Mouse (Mus musculus) myocyte (in vitro differentiated cells): ENCODE results near the gene Calml4. TPM values are rescaled to one million over a fixed set of nuclear protein-coding genes. Genes with fewer than 3 reads are reported as not detected.

ENCODE experiments used
- H3K27me3 ChIP-seq: one replicate; pipeline ENCODE4 v1.6.1; 2011; ENCODE audit not compliant: control insufficient read depth, insufficient read depth, insufficient read length
- H3K36me3 ChIP-seq: one replicate; pipeline ENCODE4 v1.6.1; 2011; ENCODE audit not compliant: control insufficient read depth, insufficient read depth
- H3K4me2 ChIP-seq: one replicate; pipeline ENCODE4 v1.6.1; 2011; ENCODE audit warnings: low read depth, control low read depth
- H3K4me3 ChIP-seq: one replicate; pipeline ENCODE4 v1.5.1; 2011; ENCODE audit warnings: mild to moderate bottlenecking, control low read depth, moderate library complexity
- H3K79me2 ChIP-seq: one replicate; pipeline ENCODE4 v1.6.1; 2011; ENCODE audit not compliant: control insufficient read depth, insufficient read depth
- H3ac ChIP-seq: one replicate; pipeline ENCODE4 v1.6.1; 2011; ENCODE audit not compliant: control insufficient read depth, insufficient read length
- CEBPB ChIP-seq: IDR thresholded peaks from 2 replicates; pipeline ENCODE4 v1.6.1; 2011; ENCODE audit warnings: mild to moderate bottlenecking, moderate library complexity; ENCODE audit not compliant: poor library complexity, insufficient read depth, severe bottlenecking
- E2F4 ChIP-seq: IDR thresholded peaks from one replicate; pipeline ENCODE4 v1.6.1; 2011; ENCODE audit warnings: mild to moderate bottlenecking, control low read depth, moderate library complexity; ENCODE audit not compliant: insufficient read depth
- MAX ChIP-seq: IDR thresholded peaks from one replicate; pipeline ENCODE4 v1.6.1; 2011; ENCODE audit warnings: low read depth, mild to moderate bottlenecking, control low read depth
- MYOD1 ChIP-seq, 3 experiments: IDR thresholded peaks; one replicate each; pipeline ENCODE4 v1.6.1; 2011; ENCODE audit warnings: control low read depth in 2 of 3, low read depth in 2 of 3, mild to moderate bottlenecking in 2 of 3, moderate library complexity in 1 of 3; ENCODE audit not compliant: insufficient read length in 2 of 3, control insufficient read depth in 1 of 3
- MYOG ChIP-seq, 3 experiments: IDR thresholded peaks; one replicate each; pipeline ENCODE4 v1.6.1; 2011; ENCODE audit warnings: control low read depth in 2 of 3, low read depth in 2 of 3, mild to moderate bottlenecking in 2 of 3; ENCODE audit not compliant: insufficient read length in 2 of 3, control insufficient read depth in 1 of 3, insufficient read depth in 1 of 3
- POLR2A ChIP-seq: IDR thresholded peaks from one replicate; pipeline ENCODE4 v1.6.1; 2011; ENCODE audit warnings: low read depth, mild to moderate bottlenecking, control low read depth, moderate library complexity; ENCODE audit not compliant: insufficient read length
- POLR2AphosphoS2 ChIP-seq: IDR thresholded peaks from one replicate; pipeline ENCODE4 v1.6.1; 2011; ENCODE audit warnings: low read depth, control low read depth; ENCODE audit not compliant: insufficient read length
- REST ChIP-seq: IDR thresholded peaks from one replicate; pipeline ENCODE4 v1.6.1; 2011; ENCODE audit warnings: mild to moderate bottlenecking, control low read depth, moderate library complexity; ENCODE audit not compliant: insufficient read depth, insufficient read length
- SRF ChIP-seq: IDR thresholded peaks from one replicate; pipeline ENCODE4 v1.6.1; 2011; ENCODE audit warnings: low read depth; ENCODE audit not compliant: control insufficient read depth, insufficient read length
- TCF12 ChIP-seq: IDR thresholded peaks from one replicate; pipeline ENCODE4 v1.6.1; 2011; ENCODE audit warnings: mild to moderate bottlenecking, control low read depth; ENCODE audit not compliant: poor library complexity, insufficient read depth, severe bottlenecking
- TCF3 ChIP-seq: IDR thresholded peaks from one replicate; pipeline ENCODE4 v1.6.1; 2011; ENCODE audit warnings: low read depth, control low read depth; ENCODE audit not compliant: insufficient read length
- USF1 ChIP-seq: IDR thresholded peaks from one replicate; pipeline ENCODE4 v1.6.1; 2011; ENCODE audit warnings: low read depth, mild to moderate bottlenecking, control low read depth, moderate library complexity
- polyA plus RNA-seq: library from polyadenylated mRNA; unstranded; fragments of >200 nt; fragmentation: generic; extraction: Trizol; gene quantifications from one replicate; pipeline ENCODE4 v1.2.1, GENCODE M21; 2012; ENCODE audit warnings: missing spikeins

Gene Calml4
- polyA plus RNA-seq, 1 experiment: 14.0 TPM

DNA sequence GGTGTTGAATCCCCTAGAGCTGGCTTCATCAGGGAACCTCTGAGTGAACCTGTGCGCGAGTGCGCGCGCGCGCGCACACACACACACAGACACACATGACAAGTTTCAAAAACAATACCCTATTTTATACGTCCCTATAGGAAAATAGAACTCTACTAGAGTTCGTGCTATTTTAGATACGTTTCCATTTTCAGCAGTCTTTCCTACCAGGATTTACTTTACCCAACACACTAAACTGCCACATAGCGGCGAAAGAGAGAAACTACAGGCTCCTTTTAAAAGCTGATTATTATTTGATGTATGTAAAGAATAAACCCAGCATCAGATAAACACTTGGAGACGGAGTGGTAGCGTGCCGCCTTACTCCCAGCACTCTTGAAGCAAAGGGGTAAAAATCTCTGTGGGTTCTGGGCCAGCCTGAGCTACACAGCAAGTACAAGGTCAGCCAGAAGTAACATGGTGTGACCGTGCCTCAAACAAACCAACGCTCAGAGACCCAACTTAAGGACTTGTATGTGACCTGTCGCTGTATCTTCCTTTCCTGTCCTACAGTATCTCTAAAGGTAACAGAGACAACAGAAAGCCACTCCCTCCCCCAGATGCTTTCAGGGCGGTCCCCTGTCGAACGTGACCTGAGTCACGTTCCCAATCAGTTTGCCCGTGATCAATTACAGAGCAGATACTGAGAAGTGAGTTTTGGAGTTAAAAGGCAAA lies 29.8 kb upstream of the Calml4 start:
- H3K79me2 ChIP-seq: no peaks in the 10 kb centered on the region
- H3K27me3 ChIP-seq: no peaks in the 10 kb centered on the region
- H3K36me3 ChIP-seq: no peaks in the 10 kb centered on the region
- TF ChIP-seq MYOG (IDR thresholded peaks at IDR 0.05; ENCODE audit: control insufficient read depth in 1 of 3, insufficient read depth in 1 of 3, insufficient read length in 2 of 3, low read depth in 2 of 3) (no peak), TCF3 (no peak), MYOD1 (IDR thresholded peaks at IDR 0.05; ENCODE audit: control insufficient read depth in 1 of 3, insufficient read length in 2 of 3, low read depth in 2 of 3) (no peak), CEBPB (no peak), USF1 (no peak), MAX (no peak), POLR2AphosphoS2 (no peak), REST (no peak), SRF (no peak), E2F4 (no peak), TCF12 (no peak), POLR2A (no peak)
- peak overlapping the region; percentile 81 for H3K4me2 ChIP-seq
- H3K4me3 ChIP-seq: no peak overlapping the region
- no peak overlapping the region for H3ac ChIP-seq

DNA sequence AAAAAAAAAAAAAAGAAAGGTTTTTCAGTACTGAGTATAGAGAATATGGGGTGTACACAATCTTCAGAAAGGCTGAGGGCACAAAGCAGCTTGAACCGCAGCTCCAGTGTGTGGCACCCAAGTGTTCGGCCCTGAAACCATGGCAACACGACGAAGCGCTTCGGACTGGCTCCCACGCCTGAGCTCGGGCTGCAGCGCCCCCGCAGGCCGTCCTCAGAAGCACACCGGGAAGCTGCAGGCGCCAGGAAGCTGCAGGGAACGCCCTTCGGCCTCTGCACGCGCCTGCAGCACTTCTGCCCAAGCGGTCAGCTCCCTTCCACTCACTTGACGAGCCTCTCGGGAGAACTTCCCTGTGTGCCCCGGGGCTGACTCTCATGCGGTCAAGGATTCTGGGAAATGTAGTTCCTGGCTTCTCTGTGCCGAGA lies 29.2 kb upstream of the Calml4 start:
- Histone ChIP-seq H3ac (no peak overlapping the region), H3K79me2 (no peaks in the 10 kb centered on the region), H3K4me3 (no peak overlapping the region), H3K4me2 (peak overlapping the region; percentile 81), H3K36me3 (no peaks in the 10 kb centered on the region), H3K27me3 (no peaks in the 10 kb centered on the region)
- TF ChIP-seq POLR2AphosphoS2 (peak; percentile 9), CEBPB (no peak), MAX (peak; percentile 30), POLR2A (peak; percentile 52), TCF12 (no peak), TCF3 (peak; percentile 7), USF1 (no peak), MYOD1 (IDR thresholded peaks at IDR 0.05; ENCODE audit: control insufficient read depth in 1 of 3, insufficient read length in 2 of 3, low read depth in 2 of 3) (peak in 2 of 3 experiments; percentile 8 to 46), MYOG (IDR thresholded peaks at IDR 0.05; ENCODE audit: control insufficient read depth in 1 of 3, insufficient read depth in 1 of 3, insufficient read length in 2 of 3, low read depth in 2 of 3) (peak in 2 of 3 experiments; percentile 17 to 68), E2F4 (no peak), SRF (peak; percentile 58), REST (no peak)

DNA sequence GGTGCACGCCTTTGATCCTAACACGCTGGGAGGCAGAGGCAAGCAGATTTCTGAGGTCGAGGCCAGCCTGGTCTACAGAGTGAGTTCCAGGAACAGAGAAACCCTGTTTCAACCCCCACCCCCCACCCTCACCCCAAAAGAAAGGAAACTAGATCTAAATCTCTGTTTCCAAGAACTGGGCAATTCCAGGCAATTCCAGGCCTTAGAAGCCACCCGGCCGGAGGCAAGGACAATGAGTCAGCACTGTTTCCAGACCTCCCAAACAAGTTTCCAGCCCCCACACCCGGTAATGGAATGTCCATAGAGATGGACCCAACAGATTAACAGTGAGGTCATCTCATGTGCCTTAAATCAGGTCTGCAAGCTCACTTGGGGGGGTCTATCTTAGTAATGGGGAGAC lies 28.0 kb upstream of the Calml4 start:
- Histone ChIP-seq H3ac (no peak overlapping the region), H3K36me3 (no peaks in the 10 kb centered on the region), H3K4me3 (no peak overlapping the region), H3K79me2 (no peaks in the 10 kb centered on the region), H3K27me3 (no peaks in the 10 kb centered on the region), H3K4me2 (no peak overlapping the region)
- TF ChIP-seq TCF3: no peak
- TF ChIP-seq POLR2A: no peak
- no peak for TF ChIP-seq POLR2AphosphoS2
- no peak for TF ChIP-seq E2F4
- no peak for TF ChIP-seq MYOG (IDR thresholded peaks at IDR 0.05; ENCODE audit: control insufficient read depth in 1 of 3, insufficient read depth in 1 of 3, insufficient read length in 2 of 3, low read depth in 2 of 3)
- no peak for TF ChIP-seq CEBPB
- no peak for TF ChIP-seq MAX
- no peak for TF ChIP-seq MYOD1 (IDR thresholded peaks at IDR 0.05; ENCODE audit: control insufficient read depth in 1 of 3, insufficient read length in 2 of 3, low read depth in 2 of 3)
- TF ChIP-seq SRF: no peak
- no peak for TF ChIP-seq USF1
- no peak for TF ChIP-seq REST
- no peak for TF ChIP-seq TCF12

DNA sequence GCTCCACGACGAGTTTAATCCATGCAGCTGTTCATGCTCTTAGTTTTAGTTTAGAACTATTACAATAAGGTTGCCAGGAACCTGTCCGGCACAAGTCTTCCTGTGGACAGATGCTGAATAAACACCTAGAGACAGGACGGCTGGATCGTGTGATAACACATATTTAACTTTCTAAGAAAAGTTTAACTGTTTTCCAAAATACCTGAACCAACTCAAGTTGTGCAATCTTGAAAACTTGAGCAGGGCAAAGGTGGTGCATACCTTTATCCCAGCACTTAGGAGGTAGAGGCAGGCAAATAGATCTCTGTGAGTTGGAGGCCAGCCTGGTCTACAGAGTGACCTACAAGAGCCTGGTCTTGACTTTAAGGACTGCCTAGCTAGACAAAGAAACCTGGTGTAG lies 23.0 kb upstream of the Calml4 start:
- no peaks in the 10 kb centered on the region for H3K79me2 ChIP-seq
- H3K36me3 ChIP-seq: no peaks in the 10 kb centered on the region
- TF ChIP-seq REST (no peak), POLR2AphosphoS2 (no peak), MAX (no peak), TCF3 (no peak)
- H3K4me2 ChIP-seq: no peak overlapping the region
- no peaks in the 10 kb centered on the region for H3K27me3 ChIP-seq
- no peak overlapping the region for H3K4me3 ChIP-seq
- no peak overlapping the region for H3ac ChIP-seq

DNA sequence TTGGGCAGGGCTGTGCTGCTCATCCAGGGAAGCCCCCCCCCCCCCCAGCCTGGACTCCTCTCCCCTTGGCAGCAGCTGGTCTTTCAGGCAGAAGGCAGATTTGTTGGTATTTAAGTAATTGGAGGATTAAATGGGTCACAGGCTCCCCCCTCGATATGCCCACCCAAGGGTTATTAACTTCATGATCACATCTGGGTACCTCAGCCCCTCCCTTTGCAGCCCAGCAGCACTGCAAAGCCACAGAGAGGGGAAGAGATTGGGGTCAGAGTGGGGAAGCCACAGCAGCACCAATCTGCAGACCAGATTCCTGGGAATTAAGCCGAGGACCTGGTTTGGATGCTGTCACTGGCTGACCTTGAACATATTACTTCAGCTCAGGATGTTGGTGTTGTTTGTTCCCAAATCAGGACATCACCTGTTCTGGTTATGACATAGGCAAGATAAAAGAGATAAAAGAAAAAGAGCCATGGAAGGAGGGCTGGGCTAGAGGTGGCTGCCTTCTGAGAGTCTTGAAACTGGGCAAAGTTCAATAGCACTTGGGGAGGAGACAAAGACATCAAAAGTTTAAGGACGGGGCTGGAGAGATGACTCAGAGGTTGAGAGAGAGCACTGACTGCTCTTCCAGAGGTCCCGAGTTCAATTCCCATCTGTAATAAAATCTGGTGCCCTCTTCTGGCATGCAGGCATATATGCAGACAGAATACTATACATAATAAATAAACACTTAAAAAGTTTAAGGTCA lies 22.0 kb upstream of the Calml4 start:
- Histone ChIP-seq H3K4me2 (no peak overlapping the region), H3K27me3 (no peaks in the 10 kb centered on the region), H3K4me3 (no peak overlapping the region), H3K79me2 (no peaks in the 10 kb centered on the region), H3ac (no peak overlapping the region), H3K36me3 (no peaks in the 10 kb centered on the region)
- no peak for TF ChIP-seq MYOG (IDR thresholded peaks at IDR 0.05; ENCODE audit: control insufficient read depth in 1 of 3, insufficient read depth in 1 of 3, insufficient read length in 2 of 3, low read depth in 2 of 3)
- no peak for TF ChIP-seq TCF12
- TF ChIP-seq E2F4: no peak
- no peak for TF ChIP-seq REST
